Mouse (Mus musculus): Measurements from ENCODE around the gene Fam186b.

- TF ChIP-seq CTCF (IDR thresholded peaks at IDR 0.05 in 2 of 3, conservative IDR thresholded peaks at IDR 0.05 in 1 of 3; ENCODE audit: control insufficient read depth in 1 of 3, insufficient read depth in 1 of 3, low read depth in 2 of 3, low read length in 3 of 3, poor library complexity in 1 of 3, severe bottlenecking in 1 of 3) (no peak), POLR2A (IDR thresholded peaks at IDR 0.05; ENCODE audit: control insufficient read depth in 1 of 2, insufficient read depth in 1 of 2, low read depth in 1 of 2, low read length in 2 of 2, poor library complexity in 1 of 2) (no peak), MAFK (IDR thresholded peaks at IDR 0.05; ENCODE audit: borderline replicate concordance, low read depth, low read length) (no peak), ZC3H11A (IDR thresholded peaks at IDR 0.05; ENCODE audit: low read depth, low read length) (no peak), TBP (IDR thresholded peaks at IDR 0.05; ENCODE audit: low read depth, low read length) (no peak), CHD1 (IDR thresholded peaks at IDR 0.05; ENCODE audit: low read depth, low read length) (no peak), MAX (IDR thresholded peaks at IDR 0.05; ENCODE audit: low read length) (no peak), SMC3 (IDR thresholded peaks at IDR 0.05; ENCODE audit: low read depth, low read length) (no peak), EP300 (IDR thresholded peaks at IDR 0.05; ENCODE audit: low read depth in 1 of 2, low read length in 2 of 2) (no peak), ZNF384 (IDR thresholded peaks at IDR 0.05; ENCODE audit: low read depth, low read length) (no peak), ZKSCAN1 (IDR thresholded peaks at IDR 0.05; ENCODE audit: low read depth, low read length) (no peak)
These were observed 19.2 kb upstream of the Fam186b start for GRCm38 (mm10) chr15:99314891-99315290.
